Mouse (Mus musculus) urinary bladder, adult 2 months (tissue): ENCODE data around the gene Gja4. TPM values are rescaled to one million over a fixed set of nuclear protein-coding genes. Genes with fewer than 3 reads are reported as not detected.

Experiments used
- DNase-seq: peaks from one replicate; pipeline ENCODE4 v3.0.0; 2022; ENCODE audit warnings: low spot score
- polyA plus RNA-seq: library from polyadenylated mRNA; depleted of rRNA; stranded (reverse); fragments of >200 nt; gene quantifications from 2 replicates; pipeline ENCODE4 v1.2.3, GENCODE M21; 2012

The Gja4 gene
- polyA plus RNA-seq, 1 experiment = 18.5 TPM

- DNase-seq = no peak
These were observed 10.5 kb upstream of the Gja4 start for GRCm38 (mm10) chr4:127324296-127324695.

DNA sequence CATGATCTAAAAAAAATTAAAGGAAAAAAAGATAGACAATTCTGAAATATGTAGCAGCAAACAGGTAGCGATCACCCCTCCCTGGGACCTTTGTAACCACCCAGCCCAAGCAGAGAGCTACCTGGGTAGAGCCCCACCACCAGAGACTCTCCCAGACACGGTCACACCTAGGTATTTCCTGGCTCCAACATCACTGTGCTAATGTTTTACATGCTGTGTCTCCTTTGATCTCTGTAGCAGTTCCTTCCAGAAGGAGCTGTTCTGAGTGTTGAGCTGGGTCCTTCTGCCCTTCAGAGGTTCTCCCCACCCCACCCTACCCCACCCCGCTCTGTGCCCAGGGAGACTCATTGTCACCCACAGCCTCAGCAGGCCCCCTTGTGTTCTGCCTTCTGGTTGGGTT lies 9.8 kb upstream of the Gja4 start:
- no peak for DNase-seq

GRCm38 (mm10) chr4:127319613-127320012 lies 5.8 kb upstream of the Gja4 start:
- no peak for DNase-seq

DNA sequence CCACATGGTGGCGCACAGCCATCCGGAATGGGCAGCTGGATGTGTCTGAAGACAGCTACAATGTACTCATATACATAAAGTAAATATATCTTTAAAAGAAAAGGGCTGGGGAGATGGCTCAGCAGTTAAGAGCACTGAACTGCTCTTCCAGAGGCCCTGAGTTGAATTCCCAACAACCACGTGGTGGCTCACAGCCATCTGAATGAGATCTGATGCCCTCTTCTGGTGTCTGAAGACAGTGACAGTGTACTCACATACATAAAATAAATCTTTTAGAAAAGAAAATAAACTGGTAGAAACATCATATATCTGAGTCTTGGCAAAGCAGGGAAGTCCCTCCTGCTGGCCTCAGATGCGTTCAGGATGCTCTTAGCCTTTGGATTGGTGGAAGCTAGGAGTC lies 3.3 kb upstream of the Gja4 start:
- no peak for DNase-seq

GRCm38 (mm10) chr4:127315753-127316152 lies 1.9 kb upstream of the Gja4 start:
- no peak for DNase-seq

GRCm38 (mm10) chr4:127314585-127314984 lies 746 bp upstream of the Gja4 start:
- DNase-seq = no peak

DNA sequence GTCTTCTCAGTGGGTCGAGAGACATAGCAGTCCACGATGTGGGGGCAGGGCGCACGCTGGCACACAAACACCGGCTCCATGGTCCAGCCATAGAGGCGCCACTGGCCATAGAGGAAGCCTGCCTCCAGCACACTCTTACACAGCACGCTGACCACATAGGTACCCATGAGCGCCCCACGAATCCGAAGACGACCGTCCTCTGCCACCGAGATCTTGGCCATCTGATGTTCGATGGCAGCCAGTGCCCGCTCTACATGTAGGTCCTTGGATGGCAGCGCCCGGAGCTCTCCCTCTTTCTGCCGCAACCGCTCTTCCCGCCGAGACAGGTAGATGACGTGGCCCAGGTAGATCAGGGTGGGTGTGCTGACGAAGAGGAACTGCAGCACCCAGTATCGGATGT lies 1.5 kb downstream of the Gja4 start:
- no peak for DNase-seq

GRCm38 (mm10) chr4:127311561-127311960 lies 2.3 kb downstream of the Gja4 start:
- DNase-seq = no peak

- DNase-seq = no peak
These were observed 6.9 kb downstream of the Gja4 start for GRCm38 (mm10) chr4:127306915-127307314.

GRCm38 (mm10) chr4:127303796-127304195 lies 10.0 kb downstream of the Gja4 start:
- DNase-seq = no peak

GRCm38 (mm10) chr4:127300503-127300902 lies 13.3 kb downstream of the Gja4 start:
- no peak for DNase-seq

DNA sequence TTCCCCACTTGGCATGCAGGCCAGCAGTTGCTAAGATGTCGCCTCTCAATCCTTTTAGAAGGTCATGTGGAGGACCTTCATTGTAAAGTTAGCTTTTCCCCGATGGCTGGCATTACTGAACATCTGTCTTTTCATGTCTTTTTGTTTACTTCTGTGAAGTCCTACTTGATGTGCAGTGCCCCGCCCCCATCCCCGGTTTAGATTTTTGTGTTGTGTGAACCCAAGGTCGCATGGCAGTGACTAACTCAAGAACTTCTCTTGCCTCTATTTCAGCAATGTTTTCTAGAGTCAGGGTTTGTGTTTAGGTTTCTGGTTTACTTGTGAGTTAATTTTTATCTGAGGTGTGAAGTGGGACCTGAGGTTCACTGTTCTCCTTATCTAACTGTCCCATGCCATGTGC lies 21.2 kb downstream of the Gja4 start:
- no peak for DNase-seq

DNA sequence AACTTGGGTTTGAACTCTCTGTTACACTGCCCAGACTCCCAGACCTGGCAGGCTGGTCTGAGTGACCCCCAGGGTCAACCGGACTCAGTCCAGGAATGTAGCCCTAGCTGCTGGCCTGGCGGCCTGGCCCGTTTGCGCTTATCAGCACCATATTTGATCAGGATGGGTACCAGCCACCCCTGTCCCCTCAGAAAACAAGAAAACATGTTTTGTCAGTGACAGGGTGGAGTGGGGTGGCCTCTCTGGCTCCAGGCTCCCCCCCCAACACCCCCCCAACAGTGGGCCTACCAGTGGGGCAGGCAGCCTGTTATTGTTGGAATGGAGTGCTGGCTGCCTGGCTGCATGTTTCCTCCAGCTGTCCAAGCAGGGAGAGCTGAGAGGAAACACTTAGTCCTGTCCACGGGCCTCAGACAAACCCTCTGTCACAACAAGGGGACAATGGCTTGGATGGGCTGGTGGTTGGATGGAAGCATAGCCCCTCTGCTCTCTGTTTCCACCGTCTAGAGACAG lies 24.7 kb downstream of the Gja4 start:
- no peak for DNase-seq

GRCm38 (mm10) chr4:127286907-127287306 lies 26.9 kb downstream of the Gja4 start:
- DNase-seq = no peak

DNA sequence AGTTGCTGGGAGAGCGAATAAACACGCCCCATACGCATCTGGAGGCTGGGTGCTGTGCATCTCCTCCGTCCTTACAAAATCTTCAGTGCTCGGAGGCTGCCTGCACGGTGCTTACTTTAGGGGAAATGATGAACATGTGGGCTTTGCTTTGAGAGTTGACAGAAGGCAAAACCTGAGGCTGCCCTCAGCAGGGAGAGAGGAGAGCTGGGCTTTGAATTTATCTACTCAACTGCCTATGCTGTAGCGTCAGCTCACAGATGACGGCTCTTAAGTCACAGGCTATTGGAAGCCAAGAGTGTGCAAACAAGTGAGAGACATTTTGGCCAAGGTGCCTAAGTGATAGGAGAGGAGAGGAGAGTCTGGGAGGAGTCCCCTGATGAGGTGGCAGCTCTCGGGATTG lies 34.6 kb downstream of the Gja4 start:
- DNase-seq = no peak

DNA sequence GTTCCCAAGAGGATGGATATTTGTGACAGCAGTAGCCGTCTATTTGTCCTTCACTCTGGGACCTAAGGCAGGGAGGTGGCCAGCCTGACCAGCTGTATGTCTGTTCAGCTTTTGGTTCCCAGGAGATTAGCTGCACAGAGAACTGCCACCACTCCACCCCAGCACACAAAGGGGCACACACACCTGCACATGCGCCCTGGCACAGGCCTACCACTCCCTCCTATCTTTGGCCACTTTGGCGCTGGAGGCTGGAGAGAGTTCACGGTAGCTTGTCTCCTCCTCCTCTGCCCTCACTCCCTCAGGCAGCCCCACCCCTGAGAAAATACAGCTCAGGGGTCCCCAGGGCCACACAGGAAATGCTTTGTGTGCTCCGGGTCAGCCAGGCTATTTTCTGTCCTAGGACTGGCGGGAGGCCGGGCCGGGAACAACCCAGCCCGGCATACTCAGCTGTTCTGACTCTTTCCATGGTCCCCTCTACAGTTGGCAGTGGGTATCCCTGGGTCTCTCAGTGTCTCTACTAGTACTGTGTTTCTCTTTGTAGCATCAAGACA lies 35.3 kb downstream of the Gja4 start:
- DNase-seq = no peak

- no peak for DNase-seq
These were observed 49.7 kb downstream of the Gja4 start for GRCm38 (mm10) chr4:127264183-127264554.

GRCm38 (mm10) chr4:127263438-127264182 lies 50.2 kb downstream of the Gja4 start:
- DNase-seq = no peak

GRCm38 (mm10) chr4:127261601-127262000 lies 52.2 kb downstream of the Gja4 start:
- DNase-seq = no peak
